Mouse (Mus musculus) kidney, postnatal 0 days (tissue): Measurements from ENCODE around the gene Urb2. TPM values are rescaled to one million over a fixed set of nuclear protein-coding genes. Genes with fewer than 3 reads are reported as not detected.

Source experiments
- ATAC-seq: fragments of 200-750 bp; cut with Nextera tagmentation; replicated peaks from 2 replicates; pipeline ENCODE4 v1.8.0; 2017; ENCODE audit warnings: low read depth, moderate number of reproducible peaks, moderate TSS enrichment, moderate library complexity; ENCODE audit not compliant: low FRiP score
- DNase-seq: peaks from one replicate; pipeline ENCODE4 v3.0.0-alpha.2; 2016; ENCODE audit warnings: low spot score
- H3K27ac ChIP-seq: fragments of 300-500 bp; sonication (generic); 2 replicates; pipeline ENCODE4 v1.5.1; 2014; ENCODE audit warnings: mild to moderate bottlenecking
- H3K27me3 ChIP-seq: fragments of 300-500 bp; sonication (generic); 2 replicates; pipeline ENCODE4 v1.6.1; 2014; ENCODE audit warnings: low read length, mixed read lengths; ENCODE audit not compliant: insufficient read depth
- H3K36me3 ChIP-seq: fragments of 300-500 bp; sonication (generic); 2 replicates; pipeline ENCODE4 v1.6.1; 2014; ENCODE audit warnings: low read length, mixed read lengths; ENCODE audit not compliant: insufficient read depth
- H3K4me1 ChIP-seq: fragments of 300-500 bp; sonication (generic); replicated peaks from 2 replicates; pipeline ENCODE4 v1.6.1; 2014; ENCODE audit warnings: antibody characterized with exemption, low read length, mixed read lengths; ENCODE audit not compliant: insufficient read depth
- H3K4me2 ChIP-seq: fragments of 300-500 bp; sonication (generic); 2 replicates; pipeline ENCODE4 v1.6.1; 2014; ENCODE audit warnings: mild to moderate bottlenecking, low read length, moderate library complexity, mixed read lengths
- H3K4me3 ChIP-seq: fragments of 300-500 bp; sonication (generic); replicated peaks from 2 replicates; pipeline ENCODE4 v1.5.1; 2014; ENCODE audit warnings: low read depth, low read length
- H3K9ac ChIP-seq: fragments of 300-500 bp; sonication (generic); 2 replicates; pipeline ENCODE4 v1.6.1; 2014; ENCODE audit warnings: low read depth, low read length
- H3K9me3 ChIP-seq: fragments of 300-500 bp; sonication (generic); replicated peaks from 2 replicates; pipeline ENCODE4 v1.6.1; 2016; ENCODE audit warnings: low read length, inconsistent platforms, mixed read lengths
- CTCF ChIP-seq: IDR thresholded peaks from 2 replicates; pipeline ENCODE4 v1.5.1; 2016; ENCODE audit warnings: antibody characterized with exemption, low read depth, mild to moderate bottlenecking, moderate library complexity
- WGBS: fragments of 180-500 bp; shearing (Covaris S2); extraction: QIAGEN DNeasy Blood & Tissue Kit; methylation state at CpG from one replicate; pipeline ENCODE4 v1.1.7; 2014; 5-methylcytosine and 5-hydroxymethylcytosine counted together
- polyA plus RNA-seq: library from polyadenylated mRNA; unstranded; fragments of >200 nt; fragmentation: Nextera tagmentation; extraction: Ambion mirVana; gene quantifications from 2 replicates; pipeline ENCODE4 v1.2.1, GENCODE M21; 2015

Gene Urb2
- polyA plus RNA-seq, 1 experiment from 2014 or later: 2.0 TPM

DNA sequence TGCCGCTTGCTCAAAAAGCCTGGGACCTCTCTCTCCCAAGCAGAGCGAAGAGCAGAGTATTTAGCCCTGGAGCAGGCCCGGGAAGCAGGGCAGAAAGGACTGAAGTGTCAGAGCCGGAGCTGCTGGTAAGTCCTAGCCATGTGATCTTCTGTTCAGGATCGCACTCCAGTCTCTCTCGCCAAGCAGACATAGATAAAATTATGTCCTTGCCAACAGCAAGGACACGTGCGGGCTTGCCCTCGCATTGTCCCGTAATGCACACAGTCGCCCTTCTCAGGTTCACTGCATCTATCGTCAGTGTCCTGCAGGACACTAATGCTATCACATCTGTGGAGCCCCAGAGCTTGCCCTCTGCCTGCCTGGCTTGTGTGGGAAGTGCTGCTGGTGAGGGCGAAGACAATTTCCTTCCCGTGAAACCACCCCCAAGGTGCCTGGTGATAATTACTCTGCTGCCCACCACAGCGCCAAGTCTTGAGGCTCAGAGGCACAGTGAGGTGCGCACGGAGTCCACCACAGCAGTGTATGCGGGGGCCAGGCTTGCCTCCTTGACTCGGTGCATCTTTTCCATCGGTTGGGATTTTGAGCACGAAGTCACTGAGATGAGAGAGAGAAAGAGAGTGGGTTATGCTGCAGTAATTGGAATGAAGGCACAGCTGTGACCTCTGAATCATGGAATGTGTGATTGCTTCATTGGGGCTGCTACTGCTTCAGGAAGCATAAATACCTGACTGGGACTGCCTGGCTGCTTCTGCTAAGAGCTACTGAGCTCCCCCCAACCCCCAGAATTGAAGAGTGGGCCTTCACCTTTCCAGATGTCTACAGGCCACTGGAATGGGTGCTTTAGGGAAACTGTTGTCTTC is 59.4 kb downstream of the Urb2 start:
- 65% methylated on average over 21 of the region's 21 CpGs for WGBS
- Histone ChIP-seq H3K27ac (no peak overlapping the region), H3K4me1 (no peaks in the 10 kb centered on the region), H3K9me3 (no peaks in the 10 kb centered on the region), H3K4me2 (no peak overlapping the region), H3K4me3 (no peak overlapping the region), H3K9ac (no peak overlapping the region), H3K36me3 (no peaks in the 10 kb centered on the region), H3K27me3 (no peaks in the 10 kb centered on the region)
- TF ChIP-seq CTCF: no peak
- ATAC-seq (no peak), DNase-seq (no peak)

DNA sequence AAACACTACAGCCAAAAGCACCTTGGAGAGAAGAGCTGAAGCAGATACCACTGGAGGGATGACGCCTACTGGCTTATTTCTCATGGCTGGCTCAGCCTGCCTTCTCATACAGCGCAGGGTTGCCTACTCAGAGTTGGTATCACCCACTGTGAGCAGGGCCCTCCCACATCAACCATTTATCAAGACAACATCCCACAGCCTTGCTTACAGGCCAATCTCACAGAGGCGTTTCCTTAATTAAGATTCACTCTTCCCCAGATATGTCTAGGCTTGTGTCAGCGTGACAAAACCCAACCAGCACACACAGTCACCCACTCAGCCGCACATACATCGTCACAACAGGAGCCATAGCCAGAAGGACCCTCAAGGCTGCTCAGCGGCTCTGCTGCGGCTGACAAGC is 61.3 kb downstream of the Urb2 start:
- 92% methylated on average over 8 of the region's 8 CpGs for WGBS
- no peak for DNase-seq
- no peak overlapping the region for H3K9ac ChIP-seq
- no peak overlapping the region for H3K4me2 ChIP-seq
- no peaks in the 10 kb centered on the region for H3K36me3 ChIP-seq
- ATAC-seq: no peak
- no peaks in the 10 kb centered on the region for H3K9me3 ChIP-seq
- H3K27ac ChIP-seq: no peak overlapping the region
- H3K4me1 ChIP-seq: no peaks in the 10 kb centered on the region
- no peaks in the 10 kb centered on the region for H3K27me3 ChIP-seq
- no peak overlapping the region for H3K4me3 ChIP-seq
- TF ChIP-seq CTCF: no peak

DNA sequence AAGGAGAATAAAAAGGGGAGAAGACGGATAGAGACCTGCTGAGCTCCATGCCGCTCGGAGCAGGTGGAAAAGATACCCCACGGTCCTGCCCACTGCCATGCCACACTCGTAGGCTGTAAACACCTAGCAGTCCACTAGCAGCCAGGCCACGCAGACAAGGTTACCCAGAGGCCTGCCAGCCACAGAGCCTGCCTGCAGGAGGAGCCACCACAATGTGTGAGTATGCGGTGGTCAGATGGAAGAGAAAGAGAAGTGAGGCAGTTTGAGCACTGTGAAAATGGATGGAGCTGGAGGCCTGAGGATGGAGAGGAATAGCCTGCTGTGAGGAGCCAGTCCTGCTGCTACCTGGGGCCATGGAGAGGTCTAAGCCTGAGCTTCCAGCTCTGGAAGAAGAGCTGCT is 62.3 kb downstream of the Urb2 start:
- Histone ChIP-seq H3K27me3 (no peaks in the 10 kb centered on the region), H3K4me1 (no peaks in the 10 kb centered on the region), H3K4me3 (no peak overlapping the region), H3K36me3 (no peaks in the 10 kb centered on the region), H3K4me2 (no peak overlapping the region), H3K9ac (no peak overlapping the region), H3K9me3 (no peaks in the 10 kb centered on the region), H3K27ac (no peak overlapping the region)
- ATAC-seq (no peak), DNase-seq (no peak)
- WGBS: 87% methylated on average over 7 of the region's 7 CpGs
- TF ChIP-seq CTCF: peak; percentile 33; the same call in 1 of the 2 replicates

DNA sequence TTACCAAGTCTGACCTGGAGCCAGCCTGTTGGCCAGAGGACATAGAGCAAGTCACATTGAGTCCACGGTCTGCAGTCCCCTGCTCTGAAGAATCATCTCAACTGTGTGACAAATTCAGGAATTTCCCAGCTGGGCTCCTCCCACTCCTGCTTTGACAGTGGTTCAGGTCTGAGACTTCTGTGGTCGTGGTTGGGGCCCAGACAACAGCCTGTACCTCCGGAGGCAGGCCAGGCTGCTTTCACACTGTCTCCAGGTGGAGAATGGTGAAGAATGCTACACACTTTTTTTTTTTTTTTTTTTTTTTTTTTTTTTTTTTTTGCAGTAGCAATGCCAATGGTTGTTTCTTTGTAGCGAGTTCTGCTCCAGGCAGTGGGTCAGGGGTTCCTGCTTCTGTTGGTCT is 64.4 kb downstream of the Urb2 start:
- no peak overlapping the region for H3K4me3 ChIP-seq
- H3K4me1 ChIP-seq: no peaks in the 10 kb centered on the region
- WGBS: 50% methylated on average over 4 of the region's 4 CpGs
- H3K27ac ChIP-seq: no peak overlapping the region
- no peak overlapping the region for H3K4me2 ChIP-seq
- H3K9ac ChIP-seq: no peak overlapping the region
- TF ChIP-seq CTCF: no peak
- H3K9me3 ChIP-seq: no peaks in the 10 kb centered on the region
- H3K36me3 ChIP-seq: no peaks in the 10 kb centered on the region
- no peaks in the 10 kb centered on the region for H3K27me3 ChIP-seq
- ATAC-seq (no peak), DNase-seq (no peak)

DNA sequence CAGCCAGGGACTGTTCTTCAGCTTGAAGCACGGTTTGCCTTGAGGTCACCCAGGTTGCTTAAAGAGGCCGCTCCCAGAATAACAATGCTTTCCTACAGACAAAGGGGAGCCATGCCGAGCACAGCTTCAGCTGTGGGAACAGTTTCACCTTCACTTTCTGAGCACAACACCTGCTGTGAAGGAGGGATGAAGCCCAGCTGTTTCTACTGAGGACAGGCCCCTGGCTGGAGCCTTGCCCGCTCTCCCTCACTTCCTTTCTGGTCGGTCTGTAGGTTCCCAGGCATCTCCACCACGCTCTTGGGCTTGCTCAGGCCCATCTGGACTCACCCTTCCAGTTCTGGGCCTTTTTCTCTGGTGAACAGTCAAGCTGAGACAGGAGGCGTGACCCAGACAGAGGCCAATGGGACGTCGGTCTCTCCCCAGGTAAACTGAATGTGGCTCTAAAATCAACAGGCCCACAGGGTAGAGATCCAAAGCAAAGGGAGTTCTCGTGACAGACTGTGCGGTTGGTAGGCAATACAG is 66.8 kb downstream of the Urb2 start:
- 58% methylated on average over 11 of the region's 11 CpGs for WGBS
- no peak overlapping the region for H3K9ac ChIP-seq
- no peak for TF ChIP-seq CTCF
- DNase-seq (no peak), ATAC-seq (no peak)
- H3K4me3 ChIP-seq: no peak overlapping the region
- no peak overlapping the region for H3K4me2 ChIP-seq
- H3K27me3 ChIP-seq: no peaks in the 10 kb centered on the region
- H3K9me3 ChIP-seq: no peaks in the 10 kb centered on the region
- no peak overlapping the region for H3K27ac ChIP-seq
- H3K4me1 ChIP-seq: no peaks in the 10 kb centered on the region
- H3K36me3 ChIP-seq: no peaks in the 10 kb centered on the region

GRCm38 (mm10) chr8:124089016-124089415 is 67.7 kb downstream of the Urb2 start:
- Histone ChIP-seq H3K4me1 (no peaks in the 10 kb centered on the region), H3K9me3 (no peaks in the 10 kb centered on the region), H3K4me3 (no peak overlapping the region), H3K4me2 (no peak overlapping the region), H3K27ac (no peak overlapping the region), H3K27me3 (no peaks in the 10 kb centered on the region), H3K9ac (no peak overlapping the region), H3K36me3 (no peaks in the 10 kb centered on the region)
- 89% methylated on average over 5 of the region's 5 CpGs for WGBS
- ATAC-seq (no peak), DNase-seq (no peak)
- no peak for TF ChIP-seq CTCF
